Mouse (Mus musculus) heart, embryonic 16.5 days (tissue): ENCODE data around the gene Pced1b. TPM values are rescaled to one million over a fixed set of nuclear protein-coding genes. Genes with fewer than 3 reads are reported as not detected.

ENCODE experiments used
- ATAC-seq: fragments of 200-750 bp; cut with Nextera tagmentation; replicated peaks from 2 replicates; pipeline ENCODE4 v1.8.0; 2017; ENCODE audit warnings: moderate number of reproducible peaks; ENCODE audit not compliant: insufficient read depth, low FRiP score; ENCODE audit errors: extremely low read depth
- H3K27ac ChIP-seq: fragments of 300-500 bp; sonication (generic); 2 replicates; pipeline ENCODE4 v1.5.1; 2014; ENCODE audit warnings: mild to moderate bottlenecking, low read length, control low read depth, moderate library complexity
- H3K27me3 ChIP-seq: fragments of 300-500 bp; sonication (generic); 2 replicates; pipeline ENCODE4 v1.6.1; 2014; ENCODE audit warnings: low read length, mixed read lengths; ENCODE audit not compliant: control insufficient read depth, insufficient read depth
- H3K36me3 ChIP-seq: fragments of 300-500 bp; sonication (generic); 2 replicates; pipeline ENCODE4 v1.6.1; 2014; ENCODE audit not compliant: control insufficient read depth, insufficient read depth
- H3K4me1 ChIP-seq: fragments of 300-500 bp; sonication (generic); 2 replicates; pipeline ENCODE4 v1.6.1; 2014; ENCODE audit warnings: low read length, mixed read lengths; ENCODE audit not compliant: control insufficient read depth, insufficient read depth
- H3K4me2 ChIP-seq: fragments of 300-500 bp; sonication (generic); 2 replicates; pipeline ENCODE4 v1.6.1; 2014; ENCODE audit warnings: low read depth, mild to moderate bottlenecking, control low read depth, low read length
- H3K4me3 ChIP-seq: fragments of 300-500 bp; sonication (generic); 2 replicates; pipeline ENCODE4 v1.5.1; 2014; ENCODE audit warnings: mild to moderate bottlenecking, control low read depth, low read length
- H3K9ac ChIP-seq: fragments of 300-500 bp; sonication (generic); 2 replicates; pipeline ENCODE4 v1.6.1; 2014; ENCODE audit warnings: low read length, control low read depth
- H3K9me3 ChIP-seq: fragments of 300-500 bp; sonication (generic); replicated peaks from 2 replicates; pipeline ENCODE4 v1.6.1; 2016; ENCODE audit warnings: low read length; ENCODE audit not compliant: control insufficient read depth
- WGBS: fragments of 180-500 bp; shearing (Covaris S2); extraction: QIAGEN DNeasy Blood & Tissue Kit; methylation state at CpG from one replicate; pipeline ENCODE4 v1.1.7; 2014; 5-methylcytosine and 5-hydroxymethylcytosine counted together
- polyA plus RNA-seq: library from polyadenylated mRNA; unstranded; fragments of >200 nt; fragmentation: Nextera tagmentation; extraction: Ambion mirVana; gene quantifications from 2 replicates; pipeline ENCODE4 v1.2.1, GENCODE M21; 2015

The Pced1b gene
- polyA plus RNA-seq, 1 experiment from 2014 or later = 2.7 TPM

DNA sequence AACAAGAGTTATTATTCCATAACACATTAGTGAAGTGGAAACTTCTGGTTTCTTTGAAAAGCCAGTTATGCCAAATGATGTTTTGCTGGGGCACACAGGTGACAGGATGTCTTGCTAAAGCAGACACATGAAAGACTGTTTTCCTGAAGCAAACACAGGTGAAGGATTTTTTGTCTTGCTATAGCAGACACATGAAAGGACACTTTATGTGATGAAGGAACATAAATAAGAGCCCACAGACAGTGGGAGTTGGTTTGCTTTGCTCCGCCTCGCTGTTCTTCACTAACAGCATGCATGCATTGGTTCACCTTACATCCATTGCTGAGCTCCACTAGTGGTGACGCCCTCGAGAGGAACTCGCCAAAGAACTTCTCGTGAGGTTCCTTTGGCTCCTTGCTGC, 154.0 kb downstream of the Pced1b start:
- no peak overlapping the region for H3K4me3 ChIP-seq
- no peak overlapping the region for H3K4me2 ChIP-seq
- H3K9ac ChIP-seq = no peak overlapping the region
- no peaks in the 10 kb centered on the region for H3K27me3 ChIP-seq
- ATAC-seq = no peak
- H3K4me1 ChIP-seq = no peaks in the 10 kb centered on the region
- no peaks in the 10 kb centered on the region for H3K36me3 ChIP-seq
- WGBS = 92% methylated on average over 6 of the region's 6 CpGs
- peaks cover 3% of the 10 kb centered on the region for H3K9me3 ChIP-seq
- H3K27ac ChIP-seq = no peak overlapping the region

DNA sequence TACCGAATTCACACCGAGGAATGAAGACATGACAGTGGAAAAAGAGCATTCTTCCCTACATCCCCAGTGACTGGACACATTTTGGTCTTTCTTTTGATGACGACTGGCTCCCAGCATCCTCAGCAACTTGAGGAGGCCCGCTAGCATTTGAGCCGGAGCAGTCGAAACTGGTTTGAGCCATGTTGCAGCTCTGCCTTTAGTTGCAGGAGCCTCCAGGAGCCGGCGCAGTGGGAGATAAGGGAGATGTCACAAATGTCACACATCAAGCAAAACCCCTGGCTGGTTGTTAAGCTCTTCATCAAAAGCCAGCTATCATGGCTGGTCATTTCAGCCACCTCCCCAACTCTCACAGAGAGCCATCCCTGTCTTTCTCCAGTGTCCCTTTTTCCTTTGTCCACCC, 157.6 kb downstream of the Pced1b start:
- 57% methylated on average over 8 of the region's 8 CpGs for WGBS
- no peak overlapping the region for H3K27ac ChIP-seq

DNA sequence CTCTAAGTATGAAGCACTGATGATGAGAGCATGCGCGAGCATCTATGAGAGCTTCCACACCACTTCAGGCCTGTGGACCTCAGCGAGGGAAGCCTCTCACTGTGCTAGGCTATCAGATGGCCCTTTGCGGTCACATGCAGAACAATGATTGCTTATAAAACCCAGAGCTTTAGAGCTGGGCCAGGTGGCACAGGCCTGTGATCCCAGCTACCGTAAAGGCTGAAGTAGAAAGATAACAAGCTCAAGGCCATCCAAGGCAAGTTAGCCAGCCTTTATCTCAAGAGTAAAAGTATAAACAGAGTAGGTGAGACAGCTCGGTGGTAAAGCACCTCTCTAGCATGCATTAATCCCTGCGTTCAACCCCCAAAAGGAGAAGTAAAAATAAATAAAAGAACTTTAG, 158.1 kb downstream of the Pced1b start:
- no peak for ATAC-seq
- WGBS = 63% methylated on average over 7 of the region's 7 CpGs
- no peak overlapping the region for H3K9ac ChIP-seq

More for the DNA sequence above, 157.6 kb downstream of the Pced1b start:
- no peak for ATAC-seq
- H3K4me3 ChIP-seq = no peak overlapping the region
- H3K4me2 ChIP-seq = no peak overlapping the region
- H3K27me3 ChIP-seq = no peaks in the 10 kb centered on the region
- no peaks in the 10 kb centered on the region for H3K4me1 ChIP-seq
- no peaks in the 10 kb centered on the region; the same call in 1 of the 2 replicates for H3K9me3 ChIP-seq
- no peaks in the 10 kb centered on the region for H3K36me3 ChIP-seq
- no peak overlapping the region for H3K9ac ChIP-seq

DNA sequence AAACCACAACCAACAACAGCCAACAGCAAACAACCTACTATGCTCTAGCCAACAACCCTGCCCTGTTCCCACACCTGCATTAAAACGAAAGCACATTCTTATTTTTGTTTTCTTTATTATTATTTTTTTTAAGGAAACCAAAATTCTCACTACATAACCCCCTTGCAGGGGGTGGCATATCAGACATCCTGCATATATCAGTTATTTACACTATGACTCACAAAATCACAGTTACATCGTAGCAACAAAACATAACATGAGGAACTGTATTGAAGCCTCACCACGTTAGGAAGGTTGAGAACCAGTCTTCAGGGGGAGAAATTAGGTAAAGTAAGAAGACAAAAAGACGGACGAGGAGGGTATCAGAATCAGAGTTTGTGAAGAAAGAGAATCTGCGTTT, 159.2 kb downstream of the Pced1b start:
- no peaks in the 10 kb centered on the region for H3K27me3 ChIP-seq
- no peak for ATAC-seq
- 78% methylated on average over 6 of the region's 6 CpGs for WGBS
- H3K36me3 ChIP-seq = no peaks in the 10 kb centered on the region
- no peak overlapping the region for H3K9ac ChIP-seq
- no peak overlapping the region for H3K27ac ChIP-seq
- no peak overlapping the region for H3K4me2 ChIP-seq
- no peak overlapping the region for H3K4me3 ChIP-seq
- H3K9me3 ChIP-seq = no peaks in the 10 kb centered on the region; the same call in 1 of the 2 replicates
- H3K4me1 ChIP-seq = no peaks in the 10 kb centered on the region

More for the DNA sequence above, 158.1 kb downstream of the Pced1b start:
- H3K9me3 ChIP-seq = no peaks in the 10 kb centered on the region; the same call in 1 of the 2 replicates
- no peak overlapping the region for H3K4me3 ChIP-seq
- H3K4me1 ChIP-seq = no peaks in the 10 kb centered on the region
- H3K27ac ChIP-seq = no peak overlapping the region
- H3K4me2 ChIP-seq = no peak overlapping the region
- no peaks in the 10 kb centered on the region for H3K27me3 ChIP-seq
- H3K36me3 ChIP-seq = no peaks in the 10 kb centered on the region

DNA sequence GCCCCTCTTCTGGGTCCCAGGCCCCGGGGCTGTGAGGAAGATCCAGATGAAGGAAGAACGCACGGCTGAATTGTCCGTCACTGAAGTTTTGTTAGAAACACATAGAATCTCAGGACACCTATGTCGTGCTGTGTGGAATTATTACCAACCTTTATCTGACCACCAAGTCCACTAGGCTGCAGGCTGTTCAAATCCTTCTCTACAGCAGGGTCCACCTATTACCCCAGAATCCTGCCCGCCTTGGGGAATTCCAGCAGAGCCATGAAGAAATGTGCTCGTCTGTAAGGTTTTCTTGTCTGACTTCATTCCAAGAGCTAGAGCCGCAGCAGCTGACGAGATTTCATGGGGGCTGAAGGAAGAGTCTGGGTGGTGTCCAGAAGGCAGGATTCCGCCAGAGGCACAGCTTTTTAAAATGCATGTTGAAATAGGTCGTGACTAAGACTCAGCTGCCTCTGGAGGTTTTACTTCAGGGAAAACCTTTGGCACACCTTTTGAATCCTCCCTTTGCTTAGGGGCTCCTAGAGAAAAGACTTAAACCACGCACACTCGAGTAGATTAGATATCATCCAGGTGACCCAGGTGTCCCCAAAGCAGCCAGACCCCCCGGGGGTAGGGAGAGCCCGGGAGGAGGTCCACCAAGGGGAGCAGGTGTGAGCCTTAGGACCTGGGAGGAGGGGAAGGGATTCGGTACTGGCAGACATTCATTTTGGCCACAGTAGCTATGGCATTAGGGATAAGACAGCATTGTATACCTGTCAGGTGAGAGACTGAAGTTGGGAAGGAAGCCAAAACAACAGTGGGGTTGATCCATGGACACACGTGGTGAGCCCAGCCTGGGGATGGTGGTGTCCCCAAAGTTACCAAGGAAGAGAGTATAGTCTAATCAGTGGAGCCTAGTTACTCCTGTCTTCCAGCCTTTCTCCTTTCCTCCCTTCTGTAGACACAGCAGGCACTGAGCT, 160.9 kb downstream of the Pced1b start:
- Histone ChIP-seq H3K4me3 (no peak overlapping the region), H3K4me2 (no peak overlapping the region), H3K36me3 (no peaks in the 10 kb centered on the region), H3K27ac (no peak overlapping the region), H3K9me3 (no peaks in the 10 kb centered on the region), H3K9ac (no peak overlapping the region), H3K27me3 (no peaks in the 10 kb centered on the region), H3K4me1 (no peaks in the 10 kb centered on the region)
- no peak for ATAC-seq
- WGBS = 58% methylated on average over 17 of the region's 17 CpGs

DNA sequence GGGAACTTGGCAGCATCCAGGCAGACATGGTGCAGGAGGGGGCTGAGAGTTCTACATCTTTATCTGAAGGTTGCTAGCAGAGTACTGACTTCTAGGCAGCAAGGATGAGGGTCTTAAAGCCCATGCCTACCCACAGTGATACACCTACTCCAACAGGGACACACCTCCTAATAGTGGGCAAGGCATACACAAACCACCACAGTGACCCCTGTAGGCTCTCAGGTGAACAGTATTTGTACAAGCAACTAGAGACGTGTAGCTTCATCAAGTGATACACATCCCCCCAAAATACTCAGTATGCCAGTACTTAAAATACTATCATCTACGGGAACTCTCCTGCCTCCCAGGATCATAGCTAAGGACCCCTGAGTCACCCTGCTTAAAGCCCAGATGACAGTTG, 164.2 kb downstream of the Pced1b start:
- H3K27me3 ChIP-seq = no peaks in the 10 kb centered on the region
- H3K9ac ChIP-seq = no peak overlapping the region
- H3K36me3 ChIP-seq = no peaks in the 10 kb centered on the region
- H3K4me1 ChIP-seq = no peaks in the 10 kb centered on the region
- H3K9me3 ChIP-seq = peaks cover 4% of the 10 kb centered on the region; the same call in 1 of the 2 replicates
- no peak overlapping the region for H3K4me3 ChIP-seq
- ATAC-seq = no peak
- 85% methylated on average over 2 of the region's 2 CpGs for WGBS
- no peak overlapping the region for H3K27ac ChIP-seq
- H3K4me2 ChIP-seq = no peak overlapping the region

DNA sequence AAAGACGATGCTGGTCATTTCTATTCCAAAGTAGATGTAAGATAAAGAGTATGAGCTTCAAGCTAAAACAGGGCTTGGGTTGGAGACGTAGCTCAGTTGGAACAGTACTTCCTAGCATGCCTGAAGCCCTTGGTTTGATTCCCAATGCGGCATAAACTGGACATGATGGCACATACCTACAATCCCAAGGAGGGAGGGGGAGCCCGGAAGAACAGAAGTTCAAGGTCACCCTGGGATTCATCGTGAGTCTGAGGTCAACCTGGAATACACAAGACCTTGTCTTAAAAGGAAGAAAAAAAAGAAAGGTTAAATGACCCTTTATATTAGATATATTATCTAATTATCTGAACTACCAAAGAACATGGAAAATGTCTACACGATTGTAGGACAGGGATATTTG, 164.8 kb downstream of the Pced1b start:
- Histone ChIP-seq H3K27ac (no peak overlapping the region), H3K36me3 (no peaks in the 10 kb centered on the region), H3K27me3 (no peaks in the 10 kb centered on the region), H3K4me3 (no peak overlapping the region), H3K9ac (no peak overlapping the region), H3K9me3 (peaks cover 4% of the 10 kb centered on the region; the same call in 1 of the 2 replicates), H3K4me2 (no peak overlapping the region), H3K4me1 (no peaks in the 10 kb centered on the region)
- 81% methylated on average over 6 of the region's 6 CpGs for WGBS
- ATAC-seq = no peak

DNA sequence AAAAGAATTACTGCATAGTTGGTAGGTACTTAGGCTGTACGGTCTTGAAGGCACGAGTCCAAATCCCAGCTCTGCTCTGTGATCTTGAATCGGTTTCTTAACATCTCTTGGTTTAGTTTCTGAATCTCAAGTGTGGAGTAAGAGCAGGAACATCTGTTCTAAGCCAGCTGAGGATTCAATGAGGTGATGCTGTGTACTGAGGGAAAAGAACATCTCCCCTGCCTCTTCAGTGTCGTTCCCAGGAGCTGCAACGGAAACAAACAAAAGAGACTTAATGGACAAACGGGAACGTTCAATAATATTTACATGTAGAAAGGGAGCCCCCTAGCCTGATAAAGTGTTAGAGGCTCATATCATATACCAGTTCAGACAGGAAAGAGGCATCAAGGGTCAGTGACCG, 165.4 kb downstream of the Pced1b start:
- 84% methylated on average over 8 of the region's 8 CpGs for WGBS
- no peak overlapping the region for H3K4me2 ChIP-seq
- H3K9me3 ChIP-seq = peaks cover 4% of the 10 kb centered on the region; the same call in 1 of the 2 replicates
- H3K27me3 ChIP-seq = no peaks in the 10 kb centered on the region
- no peak overlapping the region for H3K27ac ChIP-seq
- H3K4me3 ChIP-seq = no peak overlapping the region
- no peak for ATAC-seq
- no peak overlapping the region for H3K9ac ChIP-seq
- H3K36me3 ChIP-seq = no peaks in the 10 kb centered on the region
- no peaks in the 10 kb centered on the region for H3K4me1 ChIP-seq

DNA sequence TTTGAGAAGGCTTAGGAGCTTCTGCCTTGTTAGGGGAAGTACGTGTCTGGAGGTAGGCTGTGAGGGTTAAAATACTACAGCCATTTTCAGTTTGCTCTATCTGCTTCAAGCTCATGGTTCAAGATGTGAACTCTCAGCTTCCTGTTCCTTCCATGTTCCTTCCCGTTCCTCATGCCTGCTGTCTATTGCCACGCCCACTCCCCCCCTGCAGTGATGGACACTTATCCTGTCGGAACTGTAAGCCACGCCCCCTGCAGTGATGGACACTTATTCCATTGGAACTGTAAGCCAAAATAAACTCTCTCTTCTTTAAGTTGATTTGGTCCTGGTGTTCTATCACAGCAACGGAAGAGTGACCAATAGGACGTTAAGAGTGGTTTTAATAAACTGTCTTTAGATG, 166.0 kb downstream of the Pced1b start:
- no peaks in the 10 kb centered on the region for H3K27me3 ChIP-seq
- peaks cover 4% of the 10 kb centered on the region; the same call in 1 of the 2 replicates for H3K9me3 ChIP-seq
- no peaks in the 10 kb centered on the region for H3K36me3 ChIP-seq
- ATAC-seq = no peak
- no peak overlapping the region for H3K4me3 ChIP-seq
- H3K4me1 ChIP-seq = no peaks in the 10 kb centered on the region
- H3K27ac ChIP-seq = no peak overlapping the region
- WGBS = 83% methylated on average over 7 of the region's 7 CpGs
- no peak overlapping the region for H3K4me2 ChIP-seq
- H3K9ac ChIP-seq = no peak overlapping the region
